Mouse (Mus musculus): ENCODE results near the gene Flvcr2. TPM values are rescaled to one million over a fixed set of nuclear protein-coding genes. Genes with fewer than 3 reads are reported as not detected.
"Not testable (repeated sequence)": the region's sequence is repeated elsewhere in the genome, so short reads cannot be mapped to it uniquely, and the experiment has no call there.

Gene Flvcr2
- total RNA-seq (2012; rRNA removed) (not detected in 2 replicates), polyA plus RNA-seq (2012; ENCODE audit: insufficient read depth in 1 of 2, insufficient read length in 2 of 2, low read depth in 1 of 2, low replicate concordance in 2 of 2, missing spikeins in 1 of 2) (under 1 TPM in 1 of 2 experiments, not detected in 1; 0.07 TPM)

- Histone ChIP-seq H3K36me3 (ENCODE audit: control insufficient read depth in 1 of 2, insufficient read depth in 2 of 2, low read length in 2 of 2) (no peaks in the 10 kb centered on the region), H3K4me3 (ENCODE audit: control insufficient read depth in 1 of 2, insufficient read depth in 1 of 2, low read depth in 2 of 2, low read length in 2 of 2) (no peak within 1 kb of the TSS), H3K4me1 (ENCODE audit: control insufficient read depth in 1 of 2, insufficient read depth in 2 of 2, low read length in 2 of 2) (no peaks in the 10 kb centered on the region), H3K27me3 (ENCODE audit: control insufficient read depth in 1 of 2, insufficient read depth in 2 of 2, low read length in 2 of 2) (peaks cover 3% of the 10 kb centered on the region in 2 experiments; a peak in 3 of 4 replicates), H3K9me3 (replicated peaks; ENCODE audit: insufficient read depth, low read length) (no peaks in the 10 kb centered on the region), H3K27ac (ENCODE audit: control insufficient read depth, low read depth, low read length) (no peak within 1 kb of the TSS), H3K9ac (ENCODE audit: control insufficient read depth, low read depth, low read length, poor library complexity, severe bottlenecking) (no peak within 1 kb of the TSS), H3K79me2 (ENCODE audit: control insufficient read depth, insufficient read depth, low read length, poor library complexity) (no peaks in the 10 kb centered on the region)
- DNase-seq (ENCODE audit: low read depth, low spot score): no peak
- TF ChIP-seq MYC (IDR thresholded peaks at IDR 0.05; ENCODE audit: low read depth, low read length) (no peak), GABPA (IDR thresholded peaks at IDR 0.05; ENCODE audit: low read depth, low read length) (no peak), E2F4 (IDR thresholded peaks at IDR 0.05; ENCODE audit: borderline replicate concordance, low read depth, low read length) (no peak), ZMIZ1 (IDR thresholded peaks at IDR 0.05; ENCODE audit: low read depth, low read length) (no peak), CHD1 (IDR thresholded peaks at IDR 0.05; ENCODE audit: low read depth, low read length) (no peak), EP300 (IDR thresholded peaks at IDR 0.05; ENCODE audit: low read depth in 1 of 2, low read length in 2 of 2) (no peak), CTCF (IDR thresholded peaks at IDR 0.05 in 2 of 3, conservative IDR thresholded peaks at IDR 0.05 in 1 of 3; ENCODE audit: control insufficient read depth in 1 of 3, insufficient read depth in 1 of 3, low read depth in 2 of 3, low read length in 3 of 3, poor library complexity in 1 of 3, severe bottlenecking in 1 of 3) (no peak), RCOR1 (IDR thresholded peaks at IDR 0.05; ENCODE audit: low read depth, low read length) (no peak), HCFC1 (IDR thresholded peaks at IDR 0.05; ENCODE audit: low read depth, low read length) (no peak), SMC3 (IDR thresholded peaks at IDR 0.05; ENCODE audit: low read depth, low read length) (no peak), TBP (IDR thresholded peaks at IDR 0.05; ENCODE audit: low read depth, low read length) (no peak), NRF1 (IDR thresholded peaks at IDR 0.05; ENCODE audit: insufficient read depth, low read depth, low read length, poor library complexity, severe bottlenecking) (no peak), MYB (IDR thresholded peaks at IDR 0.05; ENCODE audit: low read depth, low read length) (no peak)
Observed at GRCm38 (mm10) chr12:85745827-85746695, at the start of gene Flvcr2. Gene Flvcr2, plus strand, starts transcription at chr12:85746539.

GRCm38 (mm10) chr12:85698179-85698578 lies 48.2 kb upstream of the Flvcr2 start:
- H3K4me1 ChIP-seq (ENCODE audit: control insufficient read depth in 1 of 2, insufficient read depth in 2 of 2, low read length in 2 of 2); H3K9me3 ChIP-seq (replicated peaks; ENCODE audit: insufficient read depth, low read length); H3K9ac ChIP-seq (ENCODE audit: control insufficient read depth, low read depth, low read length, poor library complexity, severe bottlenecking); H3K4me3 ChIP-seq (ENCODE audit: control insufficient read depth in 1 of 2, insufficient read depth in 1 of 2, low read depth in 2 of 2, low read length in 2 of 2); H3K27ac ChIP-seq (ENCODE audit: control insufficient read depth, low read depth, low read length); H3K36me3 ChIP-seq (ENCODE audit: control insufficient read depth in 1 of 2, insufficient read depth in 2 of 2, low read length in 2 of 2); H3K79me2 ChIP-seq (ENCODE audit: control insufficient read depth, insufficient read depth, low read length, poor library complexity); H3K27me3 ChIP-seq (ENCODE audit: control insufficient read depth in 1 of 2, insufficient read depth in 2 of 2, low read length in 2 of 2); DNase-seq (ENCODE audit: low read depth, low spot score): not testable (repeated sequence)

All from MEL (cell line).